Mouse (Mus musculus): ENCODE measurements around the gene Ghr. TPM values are rescaled to one million over a fixed set of nuclear protein-coding genes. Genes with fewer than 3 reads are reported as not detected.

Gene Ghr
- polyA plus RNA-seq, 1 experiment from 2014 or later, result 113 TPM

- Histone ChIP-seq H3K36me3 (no peaks in the 10 kb centered on the region), H3K4me1 (peaks cover 11% of the 10 kb centered on the region; the same call in 1 of the 2 replicates), H3K9me3 (no peaks in the 10 kb centered on the region), H3K4me3 (replicated peaks) (no peak overlapping the region), H3K27ac (no peak overlapping the region), H3K27me3 (replicated peaks) (no peaks in the 10 kb centered on the region), H3K9ac (no peak overlapping the region), H3K4me2 (no peak overlapping the region)
- no peak for ATAC-seq (ENCODE audit: insufficient read depth, low FRiP score, low read depth)
- WGBS, result 38% methylated on average over 1 of the region's 1 CpGs
Observed at GRCm38 (mm10) chr15:3512380-3512779, 70.9 kb downstream of the Ghr start.

GRCm38 (mm10) chr15:3511639-3512171, 71.6 kb downstream of the Ghr start:
- Histone ChIP-seq H3K9me3 (no peaks in the 10 kb centered on the region), H3K4me3 (replicated peaks) (no peak overlapping the region), H3K4me2 (no peak overlapping the region), H3K27ac (0 out of 2 replicates have a peak overlapping the region, but pooled peaks have one; percentile 9), H3K4me1 (peaks cover 11% of the 10 kb centered on the region; the same call in 1 of the 2 replicates), H3K9ac (no peak overlapping the region), H3K27me3 (replicated peaks) (no peaks in the 10 kb centered on the region), H3K36me3 (no peaks in the 10 kb centered on the region)
- peak; percentile 49; the same call in 1 of the 2 replicates for ATAC-seq (ENCODE audit: insufficient read depth, low FRiP score, low read depth)
- WGBS, result 73% methylated on average over 2 of the region's 2 CpGs

GRCm38 (mm10) chr15:3509089-3509488, 74.2 kb downstream of the Ghr start:
- no peak overlapping the region for H3K27ac ChIP-seq
- H3K4me3 ChIP-seq (replicated peaks), result no peak overlapping the region
- H3K9ac ChIP-seq, result no peak overlapping the region
- ATAC-seq (ENCODE audit: insufficient read depth, low FRiP score, low read depth), result no peak
- H3K36me3 ChIP-seq, result no peaks in the 10 kb centered on the region
- H3K27me3 ChIP-seq (replicated peaks), result no peaks in the 10 kb centered on the region
- no peaks in the 10 kb centered on the region for H3K9me3 ChIP-seq
- peaks cover 17% of the 10 kb centered on the region for H3K4me1 ChIP-seq
- WGBS, result 62% methylated on average over 3 of the region's 3 CpGs
- H3K4me2 ChIP-seq, result no peak overlapping the region

GRCm38 (mm10) chr15:3507329-3507728, 76.0 kb downstream of the Ghr start:
- WGBS, result 88% methylated on average over 2 of the region's 2 CpGs
- no peak for ATAC-seq (ENCODE audit: insufficient read depth, low FRiP score, low read depth)
- H3K27me3 ChIP-seq (replicated peaks), result no peaks in the 10 kb centered on the region
- no peak overlapping the region for H3K9ac ChIP-seq
- H3K4me3 ChIP-seq (replicated peaks), result no peak overlapping the region
- no peaks in the 10 kb centered on the region for H3K36me3 ChIP-seq
- peaks cover 17% of the 10 kb centered on the region for H3K4me1 ChIP-seq
- no peaks in the 10 kb centered on the region for H3K9me3 ChIP-seq
- H3K4me2 ChIP-seq, result no peak overlapping the region
- no peak overlapping the region for H3K27ac ChIP-seq

- 58% methylated on average over 5 of the region's 5 CpGs for WGBS
- H3K27ac ChIP-seq, result no peak overlapping the region
- H3K27me3 ChIP-seq (replicated peaks), result no peaks in the 10 kb centered on the region
- no peaks in the 10 kb centered on the region for H3K9me3 ChIP-seq
- no peak for ATAC-seq (ENCODE audit: insufficient read depth, low FRiP score, low read depth)
- no peaks in the 10 kb centered on the region for H3K36me3 ChIP-seq
- H3K4me3 ChIP-seq (replicated peaks), result no peak overlapping the region
- no peak overlapping the region for H3K9ac ChIP-seq
- H3K4me2 ChIP-seq, result no peak overlapping the region
- H3K4me1 ChIP-seq, result peaks cover 9% of the 10 kb centered on the region; the same call in 1 of the 2 replicates
Observed at GRCm38 (mm10) chr15:3504700-3505099, 78.6 kb downstream of the Ghr start.

- Histone ChIP-seq H3K27me3 (replicated peaks) (no peaks in the 10 kb centered on the region), H3K4me3 (replicated peaks) (no peak overlapping the region), H3K9me3 (no peaks in the 10 kb centered on the region), H3K9ac (no peak overlapping the region), H3K4me2 (no peak overlapping the region), H3K27ac (no peak overlapping the region), H3K4me1 (peaks cover 6% of the 10 kb centered on the region; the same call in 1 of the 2 replicates), H3K36me3 (no peaks in the 10 kb centered on the region)
- peak; percentile 61; the same call in 1 of the 2 replicates for ATAC-seq (ENCODE audit: insufficient read depth, low FRiP score, low read depth)
- WGBS, result 64% methylated on average over 3 of the region's 3 CpGs
Observed at GRCm38 (mm10) chr15:3501683-3502082, 81.6 kb downstream of the Ghr start.

- no peak for ATAC-seq (ENCODE audit: insufficient read depth, low FRiP score, low read depth)
- Histone ChIP-seq H3K4me2 (no peak overlapping the region), H3K4me1 (no peaks in the 10 kb centered on the region), H3K27me3 (replicated peaks) (no peaks in the 10 kb centered on the region), H3K27ac (no peak overlapping the region), H3K36me3 (no peaks in the 10 kb centered on the region), H3K9ac (no peak overlapping the region), H3K4me3 (replicated peaks) (no peak overlapping the region), H3K9me3 (no peaks in the 10 kb centered on the region)
- 81% methylated on average over 1 of the region's 1 CpGs for whole genome bisulfite sequencing
Observed at GRCm38 (mm10) chr15:3499020-3499419, 84.3 kb downstream of the Ghr start.

GRCm38 (mm10) chr15:3497946-3498580, 85.2 kb downstream of the Ghr start:
- H3K27me3 ChIP-seq (replicated peaks), result no peaks in the 10 kb centered on the region
- ATAC-seq (ENCODE audit: insufficient read depth, low FRiP score, low read depth), result no peak
- no peaks in the 10 kb centered on the region for H3K4me1 ChIP-seq
- H3K27ac ChIP-seq, result no peak overlapping the region
- H3K36me3 ChIP-seq, result no peaks in the 10 kb centered on the region
- H3K9ac ChIP-seq, result no peak overlapping the region
- no peak overlapping the region for H3K4me2 ChIP-seq
- 82% methylated on average over 9 of the region's 9 CpGs for WGBS
- no peak overlapping the region for H3K4me3 ChIP-seq (replicated peaks)
- H3K9me3 ChIP-seq, result no peaks in the 10 kb centered on the region

GRCm38 (mm10) chr15:3490868-3491267, 92.4 kb downstream of the Ghr start:
- no peak for ATAC-seq (ENCODE audit: insufficient read depth, low FRiP score, low read depth)
- no peak overlapping the region for H3K4me3 ChIP-seq (replicated peaks)
- no peak overlapping the region for H3K9ac ChIP-seq
- H3K36me3 ChIP-seq, result no peaks in the 10 kb centered on the region
- no peaks in the 10 kb centered on the region for H3K9me3 ChIP-seq
- no peaks in the 10 kb centered on the region for H3K27me3 ChIP-seq (replicated peaks)
- H3K4me1 ChIP-seq, result peaks cover 9% of the 10 kb centered on the region; the same call in 1 of the 2 replicates
- H3K27ac ChIP-seq, result no peak overlapping the region
- 82% methylated on average over 3 of the region's 3 CpGs for WGBS
- no peak overlapping the region for H3K4me2 ChIP-seq

- ATAC-seq (ENCODE audit: insufficient read depth, low FRiP score, low read depth), result no peak
- no peak overlapping the region for H3K4me2 ChIP-seq
- 86% methylated on average over 2 of the region's 2 CpGs for WGBS
Observed at GRCm38 (mm10) chr15:3490011-3490410, 93.3 kb downstream of the Ghr start.

GRCm38 (mm10) chr15:3489180-3489579, 94.1 kb downstream of the Ghr start:
- peak; percentile 58; the same call in 1 of the 2 replicates for ATAC-seq (ENCODE audit: insufficient read depth, low FRiP score, low read depth)
- Histone ChIP-seq H3K9ac (no peak overlapping the region), H3K27me3 (replicated peaks) (no peaks in the 10 kb centered on the region), H3K4me3 (replicated peaks) (no peak overlapping the region), H3K4me1 (peaks cover 9% of the 10 kb centered on the region; the same call in 1 of the 2 replicates), H3K36me3 (no peaks in the 10 kb centered on the region), H3K27ac (no peak overlapping the region), H3K9me3 (no peaks in the 10 kb centered on the region), H3K4me2 (no peak overlapping the region)

More at GRCm38 (mm10) chr15:3490011-3490410, 93.3 kb downstream of the Ghr start:
- H3K4me3 ChIP-seq (replicated peaks), result no peak overlapping the region
- H3K9me3 ChIP-seq, result no peaks in the 10 kb centered on the region
- H3K36me3 ChIP-seq, result no peaks in the 10 kb centered on the region
- peaks cover 9% of the 10 kb centered on the region; the same call in 1 of the 2 replicates for H3K4me1 ChIP-seq
- no peak overlapping the region for H3K9ac ChIP-seq
- no peak overlapping the region for H3K27ac ChIP-seq
- no peaks in the 10 kb centered on the region for H3K27me3 ChIP-seq (replicated peaks)

- Histone ChIP-seq H3K4me2 (no peak overlapping the region), H3K27me3 (replicated peaks) (no peaks in the 10 kb centered on the region), H3K36me3 (no peaks in the 10 kb centered on the region), H3K4me3 (replicated peaks) (no peak overlapping the region), H3K4me1 (peaks cover 9% of the 10 kb centered on the region; the same call in 1 of the 2 replicates), H3K27ac (no peak overlapping the region), H3K9ac (no peak overlapping the region), H3K9me3 (no peaks in the 10 kb centered on the region)
- 72% methylated on average over 3 of the region's 3 CpGs for WGBS
- no peak for ATAC-seq (ENCODE audit: insufficient read depth, low FRiP score, low read depth)
Observed at GRCm38 (mm10) chr15:3488601-3489000, 94.7 kb downstream of the Ghr start.
